Mouse (Mus musculus) thymus, adult 2 months (tissue): ENCODE measurements around the gene Adipor2.

Experiments
- CTCF ChIP-seq: fragments of 200-500 bp; IDR thresholded peaks from 2 replicates; pipeline ENCODE4 v1.5.1; 2012; ENCODE audit warnings: mild to moderate bottlenecking, control low read depth, low read length, moderate library complexity, borderline replicate concordance; ENCODE audit not compliant: control insufficient read depth, poor library complexity, insufficient read depth; ENCODE audit errors: extremely low read depth
- POLR2A ChIP-seq: fragments of 200-500 bp; IDR thresholded peaks from 2 replicates; pipeline ENCODE4 v1.6.1; 2012; ENCODE audit warnings: mild to moderate bottlenecking, low read length, control low read depth, moderate library complexity; ENCODE audit not compliant: control insufficient read depth, poor library complexity, insufficient read depth; ENCODE audit errors: extremely low read depth

GRCm38 (mm10) chr6:119326541-119326940 lies 91.0 kb downstream of the Adipor2 start:
- no peak for TF ChIP-seq CTCF
- no peak for TF ChIP-seq POLR2A
